Comparison of ENCODE assay signal across 11 mouse cellular contexts in genomic region chr2:53728693-53729092, GRCm38 (mm10).
"Had no signal": no experiment of that assay in that cellular context is flagged by ENCODE, and none has a peak within 500 bp of the region (broad histone marks: within the 10 kb centered on the region; RNA-seq: fewer than 3 reads in every experiment).

No protein-coding gene starts in this region.

- H3K27ac ChIP-seq: kidney, postnatal 0 days; limb, embryonic 13.5 days; liver, embryonic 14.5 days; midbrain, embryonic 13.5 days had no signal

- H3K36me3 ChIP-seq: limb, embryonic 13.5 days; midbrain, embryonic 13.5 days had no signal

- H3K27me3 ChIP-seq: limb, embryonic 13.5 days; midbrain, embryonic 13.5 days had no signal

- H3K4me1 ChIP-seq: limb, embryonic 13.5 days; midbrain, embryonic 13.5 days had no signal

- H3K9me3 ChIP-seq: limb, embryonic 13.5 days; midbrain, embryonic 13.5 days had no signal

- ATAC-seq: midbrain, embryonic 13.5 days had no signal

- H3K4me3 ChIP-seq: limb, embryonic 13.5 days; midbrain, embryonic 13.5 days had no signal

- DNase-seq: kidney, adult 11 months; kidney, adult 9 months; kidney, postnatal 36 days; lung, adult 18-20 months; right cerebral cortex, postnatal 25 days; thymus, adult 2 months; thymus, postnatal 25 days had no signal
